8 mouse cellular contexts compared by ENCODE assay signal in the genomic region with DNA sequence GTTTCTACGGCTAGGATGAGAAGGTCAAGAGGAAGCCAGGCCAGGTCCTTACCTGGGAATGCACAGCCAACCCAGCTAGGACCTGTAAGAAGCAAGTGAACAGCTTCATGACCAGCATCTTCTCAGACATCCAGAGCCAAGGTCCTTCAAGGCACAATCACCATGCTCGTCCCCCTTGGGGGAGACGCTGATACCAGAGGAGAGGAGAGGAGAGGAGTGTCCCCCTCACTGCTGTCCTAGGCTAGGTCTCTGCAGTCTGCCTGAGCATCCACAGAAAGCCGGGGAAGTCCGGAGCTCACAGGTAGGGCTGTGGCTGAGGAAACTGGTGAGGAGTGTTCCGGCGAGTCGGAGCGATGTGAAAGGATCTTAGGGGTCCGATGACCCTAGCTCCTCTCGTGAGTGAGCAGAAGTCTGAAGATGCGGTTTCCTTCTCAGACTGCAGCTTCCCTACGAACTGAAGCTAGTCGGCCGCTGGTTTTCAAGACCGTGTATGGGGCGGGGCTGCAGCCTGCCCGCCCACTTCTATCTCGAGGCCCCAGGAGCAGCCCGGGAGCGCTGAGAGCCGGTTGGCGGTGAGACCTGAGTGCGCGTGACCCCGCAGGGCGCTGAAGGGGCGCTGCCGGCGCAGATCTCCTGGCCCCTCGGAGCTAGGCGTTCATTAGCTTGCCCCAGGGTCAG. TPM values are rescaled to one million over a fixed set of nuclear protein-coding genes. Genes with fewer than 3 reads are reported as not detected.
DNase-seq lines count a peak whose midpoint lies in the region; ATAC-seq and TF ChIP-seq lines count a peak whose summit lies in the region.

No protein-coding gene starts in this region.

- H3K4me2 ChIP-seq in hindbrain, embryonic 12.5 days (replicated peaks) = peak overlapping the region; percentile 60
- H3K4me2 ChIP-seq in liver, embryonic 11.5 days = peak overlapping the region; percentile 66
- H3K4me2 ChIP-seq in midbrain, postnatal 0 days (ENCODE audit: low read depth, low read length, poor library complexity, severe bottlenecking) = peak overlapping the region; percentile 62

- H3K9ac ChIP-seq in hindbrain, embryonic 12.5 days = peak overlapping the region; percentile 43; the same call in 1 of the 2 replicates
- H3K9ac ChIP-seq in liver, embryonic 11.5 days (ENCODE audit: low read depth, low read length) = no peak overlapping the region
- H3K9ac ChIP-seq in midbrain, postnatal 0 days (replicated peaks; ENCODE audit: low read length, poor library complexity, severe bottlenecking) = peak overlapping the region; percentile 33; the same call in 1 of the 2 replicates

- H3K9me3 ChIP-seq in G1E (replicated peaks) = no peaks in the 10 kb centered on the region
- H3K9me3 ChIP-seq in hindbrain, embryonic 12.5 days (replicated peaks) = no peaks in the 10 kb centered on the region
- H3K9me3 ChIP-seq in liver, embryonic 11.5 days (ENCODE audit: control insufficient read depth, low read length) = no peaks in the 10 kb centered on the region
- no peaks in the 10 kb centered on the region for H3K9me3 ChIP-seq in midbrain, postnatal 0 days (ENCODE audit: low read length)

- H3K36me3 ChIP-seq in G1E (replicated peaks) = no peaks in the 10 kb centered on the region
- H3K36me3 ChIP-seq in hindbrain, embryonic 12.5 days = no peaks in the 10 kb centered on the region
- no peaks in the 10 kb centered on the region for H3K36me3 ChIP-seq in liver, embryonic 11.5 days (ENCODE audit: control insufficient read depth, insufficient read depth, low read length)
- no peaks in the 10 kb centered on the region for H3K36me3 ChIP-seq in midbrain, postnatal 0 days (ENCODE audit: insufficient read depth, low read length)

- TF ChIP-seq POLR2A in embryonic fibroblast, embryonic 13.5 days (IDR thresholded peaks at IDR 0.05; ENCODE audit: low read depth, low read length) = peak; percentile 52; the same call in 1 of the 2 replicates

- DNase-seq in 416B (ENCODE audit: low read depth) (peak; percentile 51), G1E (ENCODE audit: low spot score) (peak; percentile 62)
- DNase-seq in liver, embryonic 11.5 days (ENCODE audit: low spot score) = peak; percentile 64
- peak; percentile 20 for DNase-seq in midbrain, postnatal 0 days (ENCODE audit: low spot score)
- DNase-seq in thymus, postnatal 25 days = peak; percentile 62
- no peak for DNase-seq in frontal cortex, postnatal 10 days (ENCODE audit: low spot score in 2 of 2)

- H3K4me3 ChIP-seq in G1E (ENCODE audit: low read depth, low read length) = peak overlapping the region; percentile 55; the same call in 1 of the 2 replicates
- peak overlapping the region; percentile 13 for H3K4me3 ChIP-seq in embryonic fibroblast, embryonic 13.5 days (ENCODE audit: insufficient read depth, low read length)
- H3K4me3 ChIP-seq in hindbrain, embryonic 12.5 days = peak overlapping the region; percentile 33
- peak overlapping the region; percentile 38 for H3K4me3 ChIP-seq in liver, embryonic 11.5 days (ENCODE audit: low read depth, low read length)
- peak overlapping the region; percentile 29 for H3K4me3 ChIP-seq in midbrain, postnatal 0 days (ENCODE audit: low read depth, low read length)

- H3K27me3 ChIP-seq in G1E (ENCODE audit: insufficient read depth, low read length) = peaks cover 92% of the 10 kb centered on the region
- peaks cover 31% of the 10 kb centered on the region for H3K27me3 ChIP-seq in hindbrain, embryonic 12.5 days
- peaks cover 42% of the 10 kb centered on the region for H3K27me3 ChIP-seq in liver, embryonic 11.5 days (replicated peaks; ENCODE audit: control insufficient read depth, insufficient read depth, low read length)
- no peaks in the 10 kb centered on the region for H3K27me3 ChIP-seq in midbrain, postnatal 0 days (ENCODE audit: insufficient read depth, low read length)

- H3K27ac ChIP-seq in embryonic fibroblast, embryonic 13.5 days (ENCODE audit: insufficient read depth, low read length) = no peak overlapping the region
- no peak overlapping the region for H3K27ac ChIP-seq in hindbrain, embryonic 12.5 days
- no peak overlapping the region for H3K27ac ChIP-seq in liver, embryonic 11.5 days (ENCODE audit: low read depth, low read length)
- H3K27ac ChIP-seq in midbrain, postnatal 0 days (ENCODE audit: low read depth, low read length) = no peak overlapping the region

- 3% methylated on average over 32 of the region's 32 CpGs for WGBS in hindbrain, embryonic 12.5 days
- 3% methylated on average over 32 of the region's 32 CpGs for WGBS in liver, embryonic 11.5 days
- WGBS in midbrain, postnatal 0 days = 4% methylated on average over 32 of the region's 32 CpGs

- no peak for TF ChIP-seq CTCF in G1E (IDR thresholded peaks at IDR 0.05; ENCODE audit: low read depth, low read length)
- TF ChIP-seq CTCF in embryonic fibroblast, embryonic 13.5 days (IDR thresholded peaks at IDR 0.05; ENCODE audit: borderline replicate concordance, insufficient read depth, low read length) = no peak
- no peak for TF ChIP-seq CTCF in midbrain, postnatal 0 days (IDR thresholded peaks at IDR 0.05)

- H3K4me1 ChIP-seq in G1E (ENCODE audit: insufficient read depth, low read depth, low read length) = peaks cover 16% of the 10 kb centered on the region
- H3K4me1 ChIP-seq in embryonic fibroblast, embryonic 13.5 days (ENCODE audit: control insufficient read depth, insufficient read depth, low read length) = no peaks in the 10 kb centered on the region
- peaks cover 49% of the 10 kb centered on the region for H3K4me1 ChIP-seq in hindbrain, embryonic 12.5 days
- H3K4me1 ChIP-seq in liver, embryonic 11.5 days (replicated peaks; ENCODE audit: control insufficient read depth, insufficient read depth, low read length) = peaks cover 23% of the 10 kb centered on the region
- H3K4me1 ChIP-seq in midbrain, postnatal 0 days (ENCODE audit: insufficient read depth, low read length) = peaks cover 7% of the 10 kb centered on the region; the same call in 1 of the 2 replicates

- peak; percentile 45; the same call in 1 of the 2 replicates for ATAC-seq in G1E (ENCODE audit: extremely low read depth, insufficient number of reproducible peaks, low FRiP score, poor library complexity, severe bottlenecking)
- ATAC-seq in hindbrain, embryonic 12.5 days (ENCODE audit: low FRiP score) = no peak
- peak; percentile 75 for ATAC-seq in liver, embryonic 11.5 days (replicated peaks; ENCODE audit: low FRiP score)
- no peak; the same call in 1 of the 2 replicates for ATAC-seq in midbrain, postnatal 0 days (ENCODE audit: low FRiP score)

RNA-seq across cellular contexts. Expression of a gene that starts 0.6 kb away (rescaled TPM):
- total RNA-seq in G1E (2014; fragmentation: Nextera tagmentation) = not detected in 2 replicates
- total RNA-seq in G1E (2017) = 1.9 and 2.1 TPM in 2 replicates
- polyA plus RNA-seq in G1E (2012) = not detected in 2 replicates
- polyA plus RNA-seq in embryonic fibroblast, embryonic 13.5 days (2011; ENCODE audit: insufficient read length, low read depth, missing spikeins) = 3.7 and 6.6 TPM in 2 replicates
- 10.6 and 11.2 TPM in 2 replicates for polyA plus RNA-seq in hindbrain, embryonic 12.5 days (2016; fragmentation: Nextera tagmentation; extraction: Ambion mirVana)
- polyA plus RNA-seq in liver, embryonic 11.5 days (2014; fragmentation: Nextera tagmentation; extraction: Ambion mirVana) = 4.0 and 5.7 TPM in 2 replicates
- total RNA-seq in midbrain, postnatal 0 days (2014; rRNA removed) = 3.4 and 6.0 TPM in 2 replicates
- polyA plus RNA-seq in midbrain, postnatal 0 days (2015; fragmentation: Nextera tagmentation; extraction: Ambion mirVana) = 9.1 and 9.4 TPM in 2 replicates

RNA-seq across cellular contexts. Expression of a gene that starts 25.9 kb away (rescaled TPM):
- total RNA-seq in G1E (2014; fragmentation: Nextera tagmentation) (not detected in 2 replicates), G1E (2017) (0.06 and 0.11 TPM in 2 replicates)
- 0.03 TPM in 1 of 2 replicates, not detected in the other for polyA plus RNA-seq in G1E (2012)
- polyA plus RNA-seq in embryonic fibroblast, embryonic 13.5 days (2011; ENCODE audit: insufficient read length, low read depth, missing spikeins) = not detected in 2 replicates
- 7.2 and 7.6 TPM in 2 replicates for polyA plus RNA-seq in hindbrain, embryonic 12.5 days (2016; fragmentation: Nextera tagmentation; extraction: Ambion mirVana)
- 0.99 and 1.1 TPM in 2 replicates for polyA plus RNA-seq in liver, embryonic 11.5 days (2014; fragmentation: Nextera tagmentation; extraction: Ambion mirVana)
- total RNA-seq in midbrain, postnatal 0 days (2014; rRNA removed) = 47.2 and 48.6 TPM in 2 replicates
- polyA plus RNA-seq in midbrain, postnatal 0 days (2015; fragmentation: Nextera tagmentation; extraction: Ambion mirVana) = 35.0 and 37.1 TPM in 2 replicates

RNA-seq across cellular contexts. Expression of a gene that starts 42.3 kb away (rescaled TPM):
- total RNA-seq in G1E (2014; fragmentation: Nextera tagmentation) (28.4 and 36.0 TPM in 2 replicates), G1E (2017) (136 and 155 TPM in 2 replicates)
- polyA plus RNA-seq in G1E (2012) = 320 and 408 TPM in 2 replicates
- polyA plus RNA-seq in embryonic fibroblast, embryonic 13.5 days (2011; ENCODE audit: insufficient read length, low read depth, missing spikeins) = 51.1 and 54.8 TPM in 2 replicates
- polyA plus RNA-seq in hindbrain, embryonic 12.5 days (2016; fragmentation: Nextera tagmentation; extraction: Ambion mirVana) = 78.0 and 82.4 TPM in 2 replicates
- polyA plus RNA-seq in liver, embryonic 11.5 days (2014; fragmentation: Nextera tagmentation; extraction: Ambion mirVana) = 75.6 and 86.5 TPM in 2 replicates
- 43.1 and 65.3 TPM in 2 replicates for total RNA-seq in midbrain, postnatal 0 days (2014; rRNA removed)
- polyA plus RNA-seq in midbrain, postnatal 0 days (2015; fragmentation: Nextera tagmentation; extraction: Ambion mirVana) = 79.5 and 82.5 TPM in 2 replicates

Comparison
In these comparisons a context has a peak if more than half of its experiments do, and no peak if none do; other contexts are left out.
1. DNase-seq: peak in 416B (single experiment), G1E (single experiment), liver, embryonic 11.5 days (single experiment), midbrain, postnatal 0 days (single experiment) and thymus, postnatal 25 days (single experiment); none in frontal cortex, postnatal 10 days (0 of 2).
2. ATAC-seq: peak in G1E (single experiment) and liver, embryonic 11.5 days (single experiment); none in hindbrain, embryonic 12.5 days (single experiment) and midbrain, postnatal 0 days (single experiment).
3. Peak in every context shown above with its lines, with median percentiles within 50 percentile points of each other: H3K4me3 ChIP-seq and H3K4me2 ChIP-seq.